Mouse (Mus musculus): Measurements from ENCODE around the gene Lrit3. TPM values are rescaled to one million over a fixed set of nuclear protein-coding genes. Genes with fewer than 3 reads are reported as not detected.

The Lrit3 gene
- total and polyA plus RNA-seq, 3 experiments, result not detected

- Histone ChIP-seq H3K4me2 (ENCODE audit: insufficient read depth, low read depth, poor library complexity, severe bottlenecking) (no peak overlapping the region), H3K27ac (ENCODE audit: insufficient read depth, low read depth) (no peak overlapping the region), H3K9ac (ENCODE audit: insufficient read depth, low read depth) (no peak overlapping the region), H3K9me3 (replicated peaks; ENCODE audit: low read length) (no peaks in the 10 kb centered on the region), H3K79me2 (replicated peaks; ENCODE audit: control insufficient read depth, extremely low read depth, insufficient read depth, poor library complexity, severe bottlenecking) (no peaks in the 10 kb centered on the region), H3K4me3 (replicated peaks in 1 of 3; ENCODE audit: low read depth in 2 of 3, low read length in 2 of 3, poor library complexity in 1 of 3) (no peak overlapping the region), H3K4me1 (ENCODE audit: control insufficient read depth in 1 of 2, insufficient read depth in 2 of 2) (0 out of 4 replicates have a peak, but pooled peaks cover 0 to 3% of the 10 kb centered on the region in 2 experiments), H3K36me3 (replicated peaks in 1 of 2; ENCODE audit: control insufficient read depth in 1 of 2, insufficient read depth in 1 of 2, low read length in 1 of 2) (no peaks in the 10 kb centered on the region), H3K27me3 (replicated peaks) (no peaks in the 10 kb centered on the region)
- in situ Hi-C loops (cut with MboI; ENCODE audit: low pct_ligation_motif_present, low pct_unique_long_range_greater_than_20kb, low sequenced_read_pairs), result no loop called here
- no peak for TF ChIP-seq RAD21 (IDR thresholded peaks at IDR 0.05; ENCODE audit: low read depth, low read length)
- no peak for TF ChIP-seq ZC3H11A (IDR thresholded peaks at IDR 0.05; ENCODE audit: low read depth, low read length)
- no peak for TF ChIP-seq ZMIZ1 (IDR thresholded peaks at IDR 0.05; ENCODE audit: low read depth, low read length)
- TF ChIP-seq MYC (IDR thresholded peaks at IDR 0.05; ENCODE audit: low read depth, low read length), result no peak
- TF ChIP-seq ETS1 (conservative IDR thresholded peaks at IDR 0.05; ENCODE audit: low read depth, low read length), result no peak
- no peak for TF ChIP-seq UBTF (IDR thresholded peaks at IDR 0.05; ENCODE audit: low read depth, low read length)
- no peak for TF ChIP-seq JUND (conservative IDR thresholded peaks at IDR 0.05; ENCODE audit: low read depth, low read length)
- TF ChIP-seq JUN (IDR thresholded peaks at IDR 0.05; ENCODE audit: insufficient read depth, low read depth, low read length), result no peak
- TF ChIP-seq POLR2A (IDR thresholded peaks at IDR 0.05; ENCODE audit: low read depth, low read length), result no peak
- no peak for TF ChIP-seq TBP (conservative IDR thresholded peaks at IDR 0.05; ENCODE audit: low read depth, low read length)
- TF ChIP-seq CTCF (conservative IDR thresholded peaks at IDR 0.05 in 1 of 2, IDR thresholded peaks at IDR 0.05 in 1 of 2; ENCODE audit: low read depth in 2 of 2, low read length in 2 of 2), result no peak
- TF ChIP-seq NELFE (IDR thresholded peaks at IDR 0.05; ENCODE audit: low read depth, low read length), result no peak
- TF ChIP-seq CHD1 (IDR thresholded peaks at IDR 0.05; ENCODE audit: low read depth, low read length), result no peak
- TF ChIP-seq HCFC1 (IDR thresholded peaks at IDR 0.05; ENCODE audit: low read depth, low read length), result no peak
- no peak for TF ChIP-seq MAZ (IDR thresholded peaks at IDR 0.05; ENCODE audit: low read depth, low read length)
- TF ChIP-seq IRF4 (IDR thresholded peaks at IDR 0.05; ENCODE audit: low read depth, low read length), result no peak
- TF ChIP-seq TCF12 (IDR thresholded peaks at IDR 0.05; ENCODE audit: low read depth, low read length), result no peak
- no peak for TF ChIP-seq USF2 (conservative IDR thresholded peaks at IDR 0.05; ENCODE audit: low read depth, low read length)
- no peak for TF ChIP-seq ELF1 (IDR thresholded peaks at IDR 0.05; ENCODE audit: low read depth, low read length)
- no peak for TF ChIP-seq EP300 (IDR thresholded peaks at IDR 0.05; ENCODE audit: low read length)
- no peak for DNase-seq (ENCODE audit: extremely low read depth)
- dilution Hi-C loops (cut with MboI; ENCODE audit: extremely low pct_ligation_motif_present, extremely low pct_unique_long_range_greater_than_20kb, low sequenced_read_pairs), result no loop called here
Observed at GRCm38 (mm10) chr3:129781435-129781834, 22.4 kb downstream of the Lrit3 start.

DNA sequence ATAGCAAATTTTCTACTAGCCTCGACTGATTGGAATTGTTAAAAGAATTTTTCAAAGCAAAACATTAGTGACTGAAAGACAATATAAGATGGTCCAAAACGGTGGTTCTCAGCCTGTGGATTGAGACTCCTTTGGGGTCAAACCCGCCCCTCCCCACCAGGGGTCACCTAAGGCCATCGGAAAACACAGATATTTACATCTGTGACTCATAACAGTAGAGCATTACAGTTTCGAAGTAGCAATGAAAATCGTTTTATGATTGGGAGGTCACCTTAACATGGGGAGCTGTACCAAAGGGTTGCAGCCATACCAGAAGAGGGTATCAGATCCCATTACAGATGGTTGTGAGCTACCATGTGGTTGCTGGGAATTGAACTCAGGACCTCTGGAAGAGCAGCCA is 32.6 kb downstream of the Lrit3 start:
- in situ Hi-C loops (cut with MboI; ENCODE audit: low pct_ligation_motif_present, low pct_unique_long_range_greater_than_20kb, low sequenced_read_pairs), result no loop called here
- DNase-seq (ENCODE audit: extremely low read depth), result no peak
- Histone ChIP-seq H3K4me3 (replicated peaks in 1 of 3; ENCODE audit: low read depth in 2 of 3, low read length in 2 of 3, poor library complexity in 1 of 3) (no peak overlapping the region), H3K27me3 (replicated peaks) (no peaks in the 10 kb centered on the region), H3K4me1 (ENCODE audit: control insufficient read depth in 1 of 2, insufficient read depth in 2 of 2) (peaks cover 0 to 3% of the 10 kb centered on the region in 2 experiments; a peak in 1 of 4 replicates), H3K9me3 (replicated peaks; ENCODE audit: low read length) (no peaks in the 10 kb centered on the region), H3K27ac (ENCODE audit: insufficient read depth, low read depth) (no peak overlapping the region), H3K79me2 (replicated peaks; ENCODE audit: control insufficient read depth, extremely low read depth, insufficient read depth, poor library complexity, severe bottlenecking) (no peaks in the 10 kb centered on the region), H3K9ac (ENCODE audit: insufficient read depth, low read depth) (no peak overlapping the region), H3K36me3 (replicated peaks in 1 of 2; ENCODE audit: control insufficient read depth in 1 of 2, insufficient read depth in 1 of 2, low read length in 1 of 2) (no peaks in the 10 kb centered on the region), H3K4me2 (ENCODE audit: insufficient read depth, low read depth, poor library complexity, severe bottlenecking) (no peak overlapping the region)
- TF ChIP-seq PAX5 (IDR thresholded peaks at IDR 0.05; ENCODE audit: low read length), result no peak
- no peak for TF ChIP-seq NELFE (IDR thresholded peaks at IDR 0.05; ENCODE audit: low read depth, low read length)
- no peak for TF ChIP-seq ZNF384 (IDR thresholded peaks at IDR 0.05; ENCODE audit: low read depth, low read length)
- no peak for TF ChIP-seq MYC (IDR thresholded peaks at IDR 0.05; ENCODE audit: low read depth, low read length)
- TF ChIP-seq MAZ (IDR thresholded peaks at IDR 0.05; ENCODE audit: low read depth, low read length), result no peak
- TF ChIP-seq ZC3H11A (IDR thresholded peaks at IDR 0.05; ENCODE audit: low read depth, low read length), result no peak
- TF ChIP-seq MXI1 (IDR thresholded peaks at IDR 0.05; ENCODE audit: low read depth, low read length), result no peak
- 0 out of 4 replicates have a peak, but pooled peaks of 1 of the 2 experiments have one; percentile 13 for TF ChIP-seq CTCF (conservative IDR thresholded peaks at IDR 0.05 in 1 of 2, IDR thresholded peaks at IDR 0.05 in 1 of 2; ENCODE audit: low read depth in 2 of 2, low read length in 2 of 2)
- no peak for TF ChIP-seq GABPA (IDR thresholded peaks at IDR 0.05; ENCODE audit: insufficient replicate concordance, low read depth, low read length)
- no peak for TF ChIP-seq NRF1 (IDR thresholded peaks at IDR 0.05; ENCODE audit: low read depth, low read length)
- no peak for TF ChIP-seq BHLHE40 (IDR thresholded peaks at IDR 0.05; ENCODE audit: low read depth, low read length)
- TF ChIP-seq POLR2A (IDR thresholded peaks at IDR 0.05; ENCODE audit: low read depth, low read length), result no peak
- peak; percentile 80 for TF ChIP-seq IRF4 (IDR thresholded peaks at IDR 0.05; ENCODE audit: low read depth, low read length)
- peak; percentile 77 for TF ChIP-seq JUND (conservative IDR thresholded peaks at IDR 0.05; ENCODE audit: low read depth, low read length)
- TF ChIP-seq CHD2 (IDR thresholded peaks at IDR 0.05; ENCODE audit: low read length), result no peak
- no peak for TF ChIP-seq SIN3A (IDR thresholded peaks at IDR 0.05; ENCODE audit: low read length)
- TF ChIP-seq CHD1 (IDR thresholded peaks at IDR 0.05; ENCODE audit: low read depth, low read length), result no peak
- TF ChIP-seq ZMIZ1 (IDR thresholded peaks at IDR 0.05; ENCODE audit: low read depth, low read length), result no peak
- no peak for TF ChIP-seq ELF1 (IDR thresholded peaks at IDR 0.05; ENCODE audit: low read depth, low read length)
- TF ChIP-seq EP300 (IDR thresholded peaks at IDR 0.05; ENCODE audit: low read length), result 0 out of 2 replicates have a peak, but pooled peaks have one; percentile 22
- TF ChIP-seq HCFC1 (IDR thresholded peaks at IDR 0.05; ENCODE audit: low read depth, low read length), result no peak
- TF ChIP-seq POLR2AphosphoS2 (IDR thresholded peaks at IDR 0.05; ENCODE audit: low read depth, low read length), result no peak
- no peak for TF ChIP-seq MAX (IDR thresholded peaks at IDR 0.05; ENCODE audit: low read length)
- no peak for TF ChIP-seq MEF2A (IDR thresholded peaks at IDR 0.05; ENCODE audit: borderline replicate concordance, low read depth, low read length)
- no peak; the same call in 1 of the 2 replicates for TF ChIP-seq RAD21 (IDR thresholded peaks at IDR 0.05; ENCODE audit: low read depth, low read length)
- no peak for TF ChIP-seq ETS1 (conservative IDR thresholded peaks at IDR 0.05; ENCODE audit: low read depth, low read length)
- dilution Hi-C loops (cut with MboI; ENCODE audit: extremely low pct_ligation_motif_present, extremely low pct_unique_long_range_greater_than_20kb, low sequenced_read_pairs), result no loop called here
